Mouse (Mus musculus): ENCODE measurements at regions not wholly inside any gene's neighbourhood (a gene's known extent, or its start where the extent isn't known, plus 50 kb on each side); places are given as distances from the start of the nearest gene placed in this dataset.

DNA sequence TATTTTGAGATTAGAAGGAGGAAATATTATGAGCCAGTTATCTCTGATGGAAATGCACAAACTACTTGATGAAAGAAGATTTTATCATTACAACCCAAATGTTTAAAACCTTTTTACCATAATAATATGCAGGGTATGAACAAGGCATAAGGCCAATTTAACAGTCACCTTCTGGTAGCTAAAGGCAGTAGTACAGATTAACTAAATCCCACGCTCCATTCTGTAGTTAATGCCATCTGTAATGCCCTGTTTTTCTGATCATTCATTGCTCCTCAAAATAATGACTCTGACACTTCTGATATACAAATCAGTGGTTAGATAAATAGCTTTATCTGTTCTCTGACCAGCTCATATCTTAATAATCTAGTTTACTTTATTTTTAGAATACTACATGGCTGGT, 987.8 kb downstream of the Pcdh7 start:
- no peak for DNase-seq (ENCODE audit: low spot score)

DNA sequence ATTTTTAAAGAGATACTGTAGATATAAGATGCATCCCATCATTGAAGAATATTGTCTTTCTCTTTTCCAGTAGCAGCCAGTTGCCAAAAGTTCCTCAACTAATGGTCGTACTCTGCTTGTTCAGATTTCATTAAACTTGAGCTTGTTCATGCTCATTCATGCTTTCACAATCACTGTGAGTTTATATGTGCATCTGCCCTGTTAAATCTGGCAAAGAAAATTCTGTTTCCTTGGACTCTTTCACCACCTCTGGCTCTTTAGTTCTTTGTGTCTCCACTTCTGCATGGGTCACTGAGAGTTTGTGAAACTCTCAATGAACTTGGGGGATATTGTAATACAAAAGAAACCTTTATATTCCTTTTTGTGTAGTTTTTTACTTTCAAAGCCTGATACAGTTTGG, 994.6 kb downstream of the Pcdh7 start:
- no peak for DNase-seq (ENCODE audit: low spot score)

DNA sequence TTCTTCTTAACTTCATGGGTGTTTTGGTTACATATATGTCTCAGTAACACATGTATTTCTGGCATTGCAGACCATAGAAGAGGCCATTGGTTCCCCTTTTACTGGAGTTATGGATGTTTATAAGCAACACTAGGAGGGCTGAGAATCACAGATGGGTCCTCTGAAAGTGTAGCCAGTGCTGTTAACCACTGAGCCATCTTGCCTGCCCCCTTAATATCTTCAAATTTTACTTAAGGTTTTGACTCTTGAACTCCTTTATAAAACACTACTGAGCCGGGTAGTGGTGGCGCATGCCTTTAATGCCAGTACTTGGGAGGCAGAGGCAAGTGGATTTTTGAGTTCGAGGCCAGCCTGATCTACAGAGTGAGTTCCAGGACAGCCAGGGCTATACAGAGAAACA, 1015.6 kb downstream of the Pcdh7 start:
- DNase-seq (ENCODE audit: low spot score), result no peak

DNA sequence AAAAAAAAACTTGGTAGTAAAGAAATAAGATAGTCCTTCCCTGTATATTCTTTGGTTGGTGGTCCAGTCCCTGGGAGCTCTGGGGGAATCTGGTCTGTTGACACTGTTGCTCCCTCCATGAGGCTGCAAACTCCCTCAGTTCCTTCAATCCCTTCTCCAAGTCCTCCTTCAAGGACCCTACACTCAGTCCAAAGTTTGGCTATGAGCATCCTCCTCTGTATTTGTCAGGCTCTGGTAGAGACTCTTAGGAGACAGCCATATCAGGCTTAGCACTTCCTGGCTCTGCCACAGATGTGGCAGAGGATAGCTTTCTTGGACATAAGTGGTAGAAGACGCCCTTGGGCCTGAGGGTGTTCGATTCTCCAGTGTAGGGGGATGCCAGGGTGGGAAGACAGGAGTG, 1016.2 kb downstream of the Pcdh7 start:
- no peak for DNase-seq (ENCODE audit: low spot score)

DNA sequence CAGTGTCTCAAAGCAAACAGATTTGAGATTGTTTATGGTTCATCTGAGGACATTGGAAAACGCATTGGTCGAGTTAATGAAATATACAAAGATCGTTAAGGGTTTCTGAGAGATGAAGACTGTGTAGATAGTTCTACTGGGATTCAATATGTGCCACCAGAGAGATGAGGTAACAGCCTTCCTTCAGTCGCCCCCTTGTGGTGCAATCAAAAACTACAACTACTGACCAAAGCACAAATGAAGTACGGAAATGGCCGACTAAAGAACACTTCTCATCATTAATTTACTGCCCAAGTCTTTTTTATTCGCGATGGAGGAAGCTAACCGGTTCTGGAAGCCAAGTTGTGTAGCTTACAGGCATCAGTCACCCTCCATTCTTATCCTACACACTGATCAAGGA, 1018.8 kb downstream of the Pcdh7 start:
- DNase-seq (ENCODE audit: low spot score), result peak; percentile 57

DNA sequence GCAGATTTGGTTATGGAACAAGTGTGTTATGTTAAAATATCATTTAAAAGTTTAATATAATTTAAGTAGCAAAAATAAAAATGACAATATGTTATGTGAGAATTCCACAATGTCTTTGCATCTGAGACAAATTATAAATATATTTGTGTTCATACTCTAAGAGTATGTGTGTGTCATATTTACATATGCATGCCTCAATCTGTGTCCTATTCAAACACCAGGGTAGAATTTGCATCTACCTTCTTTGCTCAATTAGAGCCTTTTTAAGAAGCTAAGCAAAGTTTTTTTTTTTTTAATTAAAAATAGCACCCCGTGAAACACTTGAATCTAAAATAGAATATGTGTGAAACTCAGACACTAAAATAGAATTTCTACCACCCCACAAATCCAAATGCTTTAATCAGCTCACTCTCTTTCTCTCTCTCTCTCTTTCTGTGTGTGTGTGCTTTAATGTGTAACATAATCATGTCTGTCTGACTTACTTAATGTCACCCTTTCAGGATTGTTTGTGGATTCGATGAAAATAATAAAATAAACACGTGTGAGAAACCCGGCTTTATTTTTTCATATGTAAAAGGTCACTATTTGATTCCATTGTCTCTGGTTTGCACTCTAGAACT, 1019.6 kb downstream of the Pcdh7 start:
- no peak for DNase-seq (ENCODE audit: low spot score)

DNA sequence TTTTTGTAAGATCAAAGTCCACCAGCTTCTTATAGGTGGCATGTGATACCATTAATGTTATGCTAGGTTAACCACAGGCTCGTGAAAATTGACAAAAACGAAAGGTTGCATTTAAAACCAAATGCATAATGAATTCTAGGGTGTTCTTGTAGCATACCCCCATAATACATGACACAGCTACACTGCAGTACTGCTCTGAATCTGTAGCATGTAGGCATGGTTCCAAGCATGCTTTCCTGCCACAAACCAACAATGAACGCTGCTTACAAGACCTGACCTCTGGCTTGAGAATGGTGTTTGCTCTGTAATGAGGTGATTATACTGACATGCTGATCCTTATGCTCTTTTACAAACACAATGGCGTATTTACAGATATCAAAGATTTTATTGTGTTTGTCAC, 1020.3 kb downstream of the Pcdh7 start:
- no peak for DNase-seq (ENCODE audit: low spot score)

DNA sequence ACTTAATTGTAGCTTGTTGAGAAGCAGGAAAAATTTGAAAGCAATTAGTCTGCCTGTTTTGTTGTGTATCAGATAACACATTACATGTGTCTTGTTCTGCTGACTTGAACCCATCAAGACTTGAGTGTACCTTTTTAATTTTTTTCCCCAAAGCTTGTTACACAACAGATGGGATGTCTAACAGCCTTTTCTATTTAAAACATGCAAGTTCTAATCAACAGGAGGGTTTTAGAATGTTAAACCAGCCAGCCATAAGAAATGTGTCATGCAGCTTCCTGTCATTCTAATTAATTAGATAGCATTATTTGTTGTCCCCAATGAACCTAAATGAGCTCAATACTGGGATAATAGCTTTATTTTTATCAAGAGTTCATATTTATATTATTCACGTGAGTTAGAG, 1023.0 kb downstream of the Pcdh7 start:
- no peak for DNase-seq (ENCODE audit: low spot score)

DNA sequence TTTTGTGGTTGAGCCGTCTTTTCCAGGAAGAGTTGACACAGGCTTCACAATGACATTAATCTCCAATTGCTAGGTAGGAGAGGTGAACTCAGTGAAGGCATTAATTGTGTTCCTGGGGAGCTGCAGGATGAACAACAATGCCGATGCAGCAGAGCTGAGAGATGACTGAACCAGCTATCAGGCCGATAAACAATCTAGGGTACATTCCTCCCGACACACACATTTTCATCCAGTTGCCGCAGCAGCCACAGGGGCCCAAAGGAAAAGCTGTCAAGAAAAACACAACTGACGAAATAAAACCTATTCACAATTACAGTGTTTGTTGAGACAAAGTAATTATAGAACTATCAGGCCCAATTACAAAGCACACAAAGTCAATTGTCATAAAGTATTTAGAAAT, 1029.9 kb downstream of the Pcdh7 start:
- DNase-seq (ENCODE audit: low spot score), result no peak

DNA sequence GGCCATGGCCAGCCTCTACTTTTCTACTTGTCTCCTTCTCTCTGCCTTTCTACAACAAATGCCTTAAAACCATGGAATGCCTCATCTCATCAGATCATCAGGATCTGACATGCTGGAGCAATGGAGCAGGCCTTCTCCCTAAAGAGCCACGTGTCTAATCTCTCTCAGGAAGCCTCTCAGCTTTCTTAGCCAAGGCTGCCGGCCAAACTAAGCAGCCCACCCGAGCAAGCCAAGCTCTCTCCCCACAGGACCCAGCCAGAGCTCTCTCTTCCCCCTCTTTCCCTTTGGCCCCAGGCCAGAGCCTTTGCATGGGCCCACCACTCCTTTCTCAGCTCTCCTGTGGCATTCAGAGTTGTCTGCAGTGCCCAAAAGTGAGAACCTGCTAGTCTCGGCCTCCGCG, 1034.0 kb downstream of the Pcdh7 start:
- DNase-seq (ENCODE audit: low spot score), result no peak
